Mouse (Mus musculus): ENCODE data around the gene Plekhg2. TPM values are rescaled to one million over a fixed set of nuclear protein-coding genes. Genes with fewer than 3 reads are reported as not detected.

Gene Plekhg2
- polyA plus RNA-seq, 1 experiment: 4.3 TPM

DNA sequence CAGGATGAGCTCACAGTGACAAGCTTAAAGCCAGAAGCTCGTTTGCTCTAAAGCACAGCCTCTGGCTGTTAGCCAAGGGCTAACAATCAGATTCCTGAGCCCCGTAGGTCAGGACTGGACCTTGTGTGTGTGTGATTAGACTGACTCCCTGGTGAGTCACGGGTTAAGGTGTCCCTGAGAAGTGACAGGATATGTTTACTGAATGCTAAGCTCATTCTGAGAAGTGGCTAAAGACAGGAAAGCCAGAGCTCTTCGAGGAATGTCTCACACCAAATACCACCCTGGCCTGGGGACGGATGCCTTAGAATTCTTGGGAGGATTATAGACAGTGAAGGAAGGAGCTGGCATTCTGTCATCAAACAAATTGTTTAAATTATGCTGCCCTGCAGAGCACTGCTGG is 14.4 kb downstream of the Plekhg2 start:
- DNase-seq: no peak
- TF ChIP-seq POLR2A (IDR thresholded peaks at IDR 0.05; ENCODE audit: borderline replicate concordance, insufficient read depth, low read length): no peak
- no peak for TF ChIP-seq CTCF (IDR thresholded peaks at IDR 0.05; ENCODE audit: borderline replicate concordance, insufficient read depth, low read depth, low read length)
- 11% methylated on average over 5 of the region's 5 CpGs for WGBS
- no peaks in the 10 kb centered on the region for H3K4me1 ChIP-seq (ENCODE audit: control insufficient read depth, insufficient read depth, low read length)
- H3K27ac ChIP-seq (ENCODE audit: insufficient read depth, low read length): no peak overlapping the region
- H3K4me3 ChIP-seq (replicated peaks; ENCODE audit: insufficient read depth, low read depth, low read length): no peak overlapping the region
- H3K27me3 ChIP-seq (ENCODE audit: control insufficient read depth, insufficient read depth, low read length): no peaks in the 10 kb centered on the region

DNA sequence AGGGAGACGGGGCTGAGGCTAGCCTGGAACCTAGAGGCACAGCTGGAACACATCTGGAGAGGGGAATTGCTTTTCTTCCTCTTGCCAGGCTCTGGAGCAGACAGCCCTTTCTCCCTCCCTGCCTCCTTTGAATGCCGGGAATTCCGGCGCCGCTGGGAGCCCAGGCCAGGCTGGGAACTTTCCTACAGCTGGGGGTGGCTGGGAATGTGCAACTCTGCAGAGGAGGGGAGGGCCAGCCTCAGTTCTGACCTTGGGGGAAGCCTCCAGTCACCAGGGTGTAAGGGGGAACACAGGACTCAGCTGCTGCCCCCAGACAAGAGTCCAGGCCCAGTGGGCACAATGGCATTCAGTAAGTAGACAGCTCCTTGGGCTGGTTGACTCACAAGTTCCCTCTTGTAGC is 15.4 kb downstream of the Plekhg2 start:
- 16% methylated on average over 5 of the region's 5 CpGs for WGBS
- no peak overlapping the region; the same call in 1 of the 2 replicates for H3K27ac ChIP-seq (ENCODE audit: insufficient read depth, low read length)

DNA sequence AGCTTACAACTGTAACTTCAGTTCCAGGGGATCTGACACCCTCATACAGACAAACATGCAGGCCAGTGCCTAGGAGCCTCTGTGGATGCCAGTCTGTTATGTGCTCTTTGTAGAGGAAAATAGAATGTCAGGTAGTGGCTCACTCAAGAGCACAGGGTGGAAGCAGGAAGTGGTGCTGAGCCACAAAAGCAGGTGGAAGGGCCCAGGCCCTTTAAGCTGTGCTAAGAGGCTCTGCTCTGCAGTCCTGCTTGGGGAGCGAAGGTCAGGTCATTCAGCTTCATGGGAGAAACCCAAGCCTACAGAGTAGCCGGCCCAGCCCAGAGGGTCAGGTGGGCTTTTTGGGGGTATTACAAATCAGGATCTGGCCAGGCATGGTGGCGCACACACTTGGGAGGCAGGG is 17.2 kb downstream of the Plekhg2 start:
- TF ChIP-seq POLR2A (IDR thresholded peaks at IDR 0.05; ENCODE audit: borderline replicate concordance, insufficient read depth, low read length) (no peak), CTCF (IDR thresholded peaks at IDR 0.05; ENCODE audit: borderline replicate concordance, insufficient read depth, low read depth, low read length) (no peak)
- H3K4me1 ChIP-seq (ENCODE audit: control insufficient read depth, insufficient read depth, low read length): peaks cover 5% of the 10 kb centered on the region; the same call in 1 of the 2 replicates
- DNase-seq: no peak
- H3K4me3 ChIP-seq (replicated peaks; ENCODE audit: insufficient read depth, low read depth, low read length): no peak overlapping the region
- H3K27me3 ChIP-seq (ENCODE audit: control insufficient read depth, insufficient read depth, low read length): no peaks in the 10 kb centered on the region
- H3K27ac ChIP-seq (ENCODE audit: insufficient read depth, low read length): no peak overlapping the region
- 93% methylated on average over 3 of the region's 3 CpGs for WGBS

More for the DNA sequence above, 15.4 kb downstream of the Plekhg2 start:
- Histone ChIP-seq H3K27me3 (ENCODE audit: control insufficient read depth, insufficient read depth, low read length) (no peaks in the 10 kb centered on the region), H3K4me1 (ENCODE audit: control insufficient read depth, insufficient read depth, low read length) (no peaks in the 10 kb centered on the region; the same call in 1 of the 2 replicates), H3K4me3 (replicated peaks; ENCODE audit: insufficient read depth, low read depth, low read length) (no peak overlapping the region)
- TF ChIP-seq CTCF (IDR thresholded peaks at IDR 0.05; ENCODE audit: borderline replicate concordance, insufficient read depth, low read depth, low read length): no peak
- no peak for TF ChIP-seq POLR2A (IDR thresholded peaks at IDR 0.05; ENCODE audit: borderline replicate concordance, insufficient read depth, low read length)
- DNase-seq: no peak

DNA sequence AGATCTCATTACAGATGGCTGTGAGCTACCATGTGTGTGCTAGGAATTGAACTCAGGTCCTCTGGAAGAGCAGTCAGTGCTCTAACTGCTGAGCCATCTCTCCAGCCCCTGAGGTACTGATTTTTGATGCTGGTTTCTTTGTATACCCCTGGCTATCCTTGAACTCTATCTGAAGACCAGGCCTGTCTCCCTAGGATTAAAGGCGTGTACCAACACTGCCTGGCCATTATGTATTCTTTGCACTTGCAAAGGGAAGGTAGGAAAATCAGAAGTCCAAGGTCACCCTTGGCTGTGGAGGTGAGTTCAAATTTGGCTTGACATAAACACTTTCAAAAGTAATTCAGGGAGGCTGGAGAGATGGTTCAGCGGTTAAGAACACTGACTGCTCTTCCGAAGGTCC is 17.8 kb downstream of the Plekhg2 start:
- H3K27ac ChIP-seq (ENCODE audit: insufficient read depth, low read length): no peak overlapping the region
- no peaks in the 10 kb centered on the region for H3K27me3 ChIP-seq (ENCODE audit: control insufficient read depth, insufficient read depth, low read length)
- no peak for DNase-seq
- no peak overlapping the region for H3K4me3 ChIP-seq (replicated peaks; ENCODE audit: insufficient read depth, low read depth, low read length)
- WGBS: 90% methylated on average over 3 of the region's 3 CpGs
- peaks cover 5% of the 10 kb centered on the region; the same call in 1 of the 2 replicates for H3K4me1 ChIP-seq (ENCODE audit: control insufficient read depth, insufficient read depth, low read length)
- no peak for TF ChIP-seq POLR2A (IDR thresholded peaks at IDR 0.05; ENCODE audit: borderline replicate concordance, insufficient read depth, low read length)
- TF ChIP-seq CTCF (IDR thresholded peaks at IDR 0.05; ENCODE audit: borderline replicate concordance, insufficient read depth, low read depth, low read length): no peak

DNA sequence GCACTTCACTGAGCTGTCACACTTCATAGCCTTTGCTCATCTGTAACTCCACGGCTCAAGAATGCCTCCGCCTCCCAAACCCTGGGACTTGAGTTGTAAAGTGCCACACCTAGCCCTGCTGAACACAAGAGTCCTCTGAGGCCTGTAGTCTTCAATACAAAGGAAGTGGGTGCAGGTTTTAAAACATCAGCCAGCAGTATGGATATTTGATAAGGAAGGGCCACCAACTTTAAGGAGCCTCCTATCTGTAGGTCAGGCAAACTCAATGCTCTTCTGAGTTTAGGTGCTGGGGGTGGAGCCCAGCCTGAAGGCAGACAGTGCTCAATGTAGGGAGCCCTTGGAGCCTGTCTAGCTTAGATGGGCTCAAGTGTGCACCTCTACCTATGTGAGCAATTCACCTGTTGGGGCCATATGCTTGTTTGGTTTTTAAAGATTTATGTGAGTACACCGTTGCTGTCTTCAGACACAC is 18.3 kb downstream of the Plekhg2 start:
- WGBS: 77% methylated on average over 3 of the region's 3 CpGs
- H3K4me1 ChIP-seq (ENCODE audit: control insufficient read depth, insufficient read depth, low read length): peaks cover 5% of the 10 kb centered on the region; the same call in 1 of the 2 replicates
- no peak for TF ChIP-seq POLR2A (IDR thresholded peaks at IDR 0.05; ENCODE audit: borderline replicate concordance, insufficient read depth, low read length)
- no peak overlapping the region for H3K4me3 ChIP-seq (replicated peaks; ENCODE audit: insufficient read depth, low read depth, low read length)
- no peaks in the 10 kb centered on the region for H3K27me3 ChIP-seq (ENCODE audit: control insufficient read depth, insufficient read depth, low read length)
- H3K27ac ChIP-seq (ENCODE audit: insufficient read depth, low read length): no peak overlapping the region
- DNase-seq: no peak

DNA sequence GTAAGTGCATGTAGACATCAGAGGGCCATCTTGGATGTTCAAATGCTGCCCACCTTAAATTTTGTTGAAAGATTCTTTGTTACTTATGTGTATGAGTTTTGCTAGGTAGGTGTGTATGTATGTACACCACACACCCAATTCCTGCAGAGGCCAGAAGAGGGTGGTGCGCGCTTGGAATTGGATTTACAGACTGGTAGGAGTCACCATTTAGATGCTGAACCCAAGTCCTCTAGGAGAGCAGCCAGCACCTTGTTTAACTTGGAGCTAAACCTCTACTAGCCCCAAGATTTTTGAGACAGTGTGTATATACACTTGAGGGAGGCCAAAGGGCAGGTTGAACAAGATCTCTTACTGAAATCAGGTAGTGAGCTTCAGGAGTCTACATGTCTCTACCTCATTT is 19.1 kb downstream of the Plekhg2 start:
- Histone ChIP-seq H3K27ac (ENCODE audit: insufficient read depth, low read length) (no peak overlapping the region), H3K27me3 (ENCODE audit: control insufficient read depth, insufficient read depth, low read length) (no peaks in the 10 kb centered on the region), H3K4me1 (ENCODE audit: control insufficient read depth, insufficient read depth, low read length) (peaks cover 5% of the 10 kb centered on the region; the same call in 1 of the 2 replicates), H3K4me3 (replicated peaks; ENCODE audit: insufficient read depth, low read depth, low read length) (no peak overlapping the region)
- WGBS: 81% methylated on average over 2 of the region's 2 CpGs
- TF ChIP-seq POLR2A (IDR thresholded peaks at IDR 0.05; ENCODE audit: borderline replicate concordance, insufficient read depth, low read length) (no peak), CTCF (IDR thresholded peaks at IDR 0.05; ENCODE audit: borderline replicate concordance, insufficient read depth, low read depth, low read length) (no peak)
- DNase-seq: no peak

DNA sequence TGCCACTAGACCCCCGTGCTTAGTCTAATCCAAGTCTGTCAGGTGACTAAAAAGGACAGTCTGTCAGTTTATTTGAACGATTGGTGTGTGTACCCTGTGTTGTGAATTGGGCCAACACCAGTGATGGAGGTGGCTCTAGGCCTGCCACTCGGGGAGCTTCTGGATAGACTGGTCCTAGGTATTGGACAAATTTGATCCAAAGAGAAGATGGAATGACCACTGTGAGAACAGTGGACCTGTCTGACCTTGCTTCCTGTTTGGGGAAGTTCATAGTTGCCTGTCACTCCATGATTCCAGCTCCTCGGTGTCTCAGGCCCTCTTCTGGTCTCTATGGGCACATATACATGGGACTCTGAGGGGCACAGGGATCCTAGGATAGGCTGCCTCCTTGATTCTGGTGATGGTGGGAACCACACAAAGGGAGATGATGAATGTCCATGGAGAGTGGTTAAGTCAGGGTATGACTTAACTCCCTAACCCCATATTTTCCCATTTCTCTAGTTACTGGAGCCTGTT is 20.7 kb downstream of the Plekhg2 start:
- peak overlapping the region; percentile 37 for H3K4me3 ChIP-seq (replicated peaks; ENCODE audit: insufficient read depth, low read depth, low read length)
- no peaks in the 10 kb centered on the region for H3K27me3 ChIP-seq (ENCODE audit: control insufficient read depth, insufficient read depth, low read length)
- no peak overlapping the region for H3K27ac ChIP-seq (ENCODE audit: insufficient read depth, low read length)
- no peak for DNase-seq
- 28% methylated on average over 4 of the region's 4 CpGs for WGBS
- TF ChIP-seq CTCF (IDR thresholded peaks at IDR 0.05; ENCODE audit: borderline replicate concordance, insufficient read depth, low read depth, low read length): no peak
- TF ChIP-seq POLR2A (IDR thresholded peaks at IDR 0.05; ENCODE audit: borderline replicate concordance, insufficient read depth, low read length): no peak
- H3K4me1 ChIP-seq (ENCODE audit: control insufficient read depth, insufficient read depth, low read length): peaks cover 5% of the 10 kb centered on the region; the same call in 1 of the 2 replicates

DNA sequence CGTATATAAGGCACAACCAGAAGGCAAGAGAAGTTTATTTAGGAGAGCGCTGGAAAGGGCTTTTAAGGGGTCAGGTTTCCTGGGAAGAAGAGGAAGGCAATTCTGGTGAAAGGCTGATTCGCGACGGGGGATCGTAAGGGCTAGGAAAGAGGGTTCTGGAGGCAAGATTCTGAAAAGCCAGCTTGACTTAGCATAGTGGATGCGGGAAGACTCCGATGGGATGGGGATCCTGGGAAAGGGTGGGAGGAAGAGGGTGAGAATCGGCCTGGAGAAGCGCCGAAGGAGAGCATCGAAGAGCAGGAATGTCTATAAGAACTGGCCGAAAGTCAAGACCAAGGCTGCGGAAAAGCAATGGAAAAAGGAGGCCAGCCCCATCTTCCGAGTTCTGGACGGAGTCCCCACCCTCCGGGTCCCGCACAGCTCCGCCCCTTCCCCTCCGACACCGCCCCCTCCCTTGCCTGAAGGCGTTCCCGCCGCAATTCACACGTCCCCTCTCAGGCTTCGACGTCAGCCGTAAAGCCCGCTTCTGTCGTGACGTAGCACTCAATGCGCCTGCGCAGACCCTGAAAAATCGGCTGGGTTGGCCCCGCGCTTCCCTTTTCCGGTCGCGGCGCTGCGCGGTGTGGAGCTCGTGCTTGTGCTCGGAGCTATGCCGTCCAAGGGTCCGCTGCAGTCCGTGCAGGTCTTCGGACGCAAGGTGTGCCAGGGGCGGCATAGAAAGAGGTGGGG is 22.1 kb downstream of the Plekhg2 start, which contains the start of gene Rps16:
TSS of gene Rps16 (plus strand) at position 498 of the 729 bp plus-strand sequence.
- DNase-seq: peak; percentile 98 to 99
- Histone ChIP-seq H3K27ac (ENCODE audit: insufficient read depth, low read length) (peak within 1 kb of the TSS; percentile 83), H3K4me1 (ENCODE audit: control insufficient read depth, insufficient read depth, low read length) (peaks cover 5% of the 10 kb centered on the region; the same call in 1 of the 2 replicates), H3K4me3 (replicated peaks; ENCODE audit: insufficient read depth, low read depth, low read length) (peak within 1 kb of the TSS; percentile 98), H3K27me3 (ENCODE audit: control insufficient read depth, insufficient read depth, low read length) (no peaks in the 10 kb centered on the region)
- no peak for TF ChIP-seq CTCF (IDR thresholded peaks at IDR 0.05; ENCODE audit: borderline replicate concordance, insufficient read depth, low read depth, low read length)
- peak; percentile 83; the same call in 1 of the 2 replicates for TF ChIP-seq POLR2A (IDR thresholded peaks at IDR 0.05; ENCODE audit: borderline replicate concordance, insufficient read depth, low read length)
- under 1% methylated on average over 50 of the region's 50 CpGs for WGBS

All from cerebellum, adult 2 months (tissue).